Mouse (Mus musculus) G1E (cell line): ENCODE measurements around the gene Foxi2.

ENCODE experiments used
- CTCF ChIP-seq: IDR thresholded peaks from 2 replicates; pipeline ENCODE4 v1.5.1; 2012; ENCODE audit warnings: low read depth, low read length, inconsistent platforms, mixed read lengths
- POLR2AphosphoS5 ChIP-seq: IDR thresholded peaks from 2 replicates; pipeline ENCODE4 v1.6.1; 2012; ENCODE audit warnings: low read depth, low read length, inconsistent platforms; ENCODE audit not compliant: insufficient replicate concordance
- TAL1 ChIP-seq: conservative IDR thresholded peaks from 2 replicates; pipeline ENCODE4 v1.6.1; 2012; ENCODE audit warnings: low read depth, low read length, inconsistent platforms, mixed read lengths

GRCm38 (mm10) chr7:135428840-135429239, 18.7 kb downstream of the Foxi2 start:
- TF ChIP-seq CTCF (no peak), TAL1 (no peak), POLR2AphosphoS5 (no peak)
